Mouse (Mus musculus) megakaryocyte-erythroid progenitor cell, adult 5 weeks (primary cell): ENCODE results near the gene Psmc1. TPM values are rescaled to one million over a fixed set of nuclear protein-coding genes. Genes with fewer than 3 reads are reported as not detected.

Source experiments
- polyA plus RNA-seq: library from polyadenylated mRNA; stranded (reverse); fragments of >175 nt; gene quantifications from 2 replicates; pipeline ENCODE4 v1.2.3, GENCODE M21; 2012

The Psmc1 gene
- 28.5 and 40.8 TPM in 2 replicates for polyA plus RNA-seq

GRCm38 (mm10) chr12:100109986-100110696 lies at the start of gene Psmc1:
Psmc1 (plus strand) TSS chr12:100110154.

GRCm38 (mm10) chr12:100159261-100159975 lies 49.5 kb downstream of the Psmc1 start, which contains the start of gene Nrde2:
Nrde2 (minus strand) TSS chr12:100159653.

Other genes starting within 250 kb of the Psmc1 start
- 6.1 and 10.1 TPM in 2 replicates for gene Efcab11, start 225.7 kb upstream of the Psmc1 start, polyA plus RNA-seq
- 9.7 TPM in 2 replicates for gene Tdp1, start 225.6 kb upstream of the Psmc1 start, polyA plus RNA-seq
- 0.11 and 0.16 TPM in 2 replicates for gene Kcnk13, start 145.7 kb upstream of the Psmc1 start, polyA plus RNA-seq
- 8.3 and 9.9 TPM in 2 replicates for gene Nrde2, start 49.5 kb downstream of the Psmc1 start, polyA plus RNA-seq
- gene Calm1, start 89.3 kb downstream of the Psmc1 start, polyA plus RNA-seq, result 685 and 838 TPM in 2 replicates